20 mouse cellular contexts compared by ENCODE assay signal in genomic region chr13:30833476-30834149, GRCm38 (mm10).
A peak's percentile ranks its signal among the peaks of the same experiment; 100 is the strongest.
DNase-seq lines count a peak whose midpoint lies in the region; ATAC-seq and TF ChIP-seq lines count a peak whose summit lies in the region.
"Had no signal": no experiment of that assay in that cellular context is flagged by ENCODE, and none has a peak within 500 bp of the region (broad histone marks: within the 10 kb centered on the region; RNA-seq: fewer than 3 reads in every experiment).

No protein-coding gene starts in this region.

- H3K4me2 ChIP-seq in limb, embryonic 11.5 days (ENCODE audit: low read depth, severe bottlenecking), result no peak overlapping the region
- H3K4me2 ChIP-seq: embryonic facial prominence, embryonic 15.5 days; limb, embryonic 15.5 days; neural tube, embryonic 12.5 days had no signal

- H3K9me3 ChIP-seq in limb, embryonic 11.5 days (ENCODE audit: control insufficient read depth, low read length), result no peaks in the 10 kb centered on the region
- no peaks in the 10 kb centered on the region for H3K9me3 ChIP-seq in limb, embryonic 10.5 days (replicated peaks)
- H3K9me3 ChIP-seq in ES-E14 (ENCODE audit: control insufficient read depth, insufficient read depth, low read depth, low read length), result no peaks in the 10 kb centered on the region
- H3K9me3 ChIP-seq: embryonic facial prominence, embryonic 15.5 days; limb, embryonic 15.5 days; neural tube, embryonic 12.5 days had no signal

- no peak overlapping the region for H3K9ac ChIP-seq in limb, embryonic 11.5 days (ENCODE audit: low read length)
- no peak overlapping the region for H3K9ac ChIP-seq in ES-E14 (ENCODE audit: insufficient read depth, low read depth, low read length, poor library complexity, severe bottlenecking)
- H3K9ac ChIP-seq: embryonic facial prominence, embryonic 15.5 days; limb, embryonic 15.5 days; neural tube, embryonic 12.5 days had no signal

- in situ Hi-C loops in ES-E14 (cut with MboI; ENCODE audit: low sequenced_read_pairs in 2 of 2, unreplicated experiment in 2 of 2), result no loop called here

- no peaks in the 10 kb centered on the region for H3K36me3 ChIP-seq in limb, embryonic 11.5 days (ENCODE audit: control insufficient read depth, insufficient read depth, low read length)
- H3K36me3 ChIP-seq in limb, embryonic 10.5 days, result no peaks in the 10 kb centered on the region
- H3K36me3 ChIP-seq in ES-E14 (ENCODE audit: control insufficient read depth, insufficient read depth, low read length, poor library complexity, severe bottlenecking) (no peaks in the 10 kb centered on the region; the same call in 1 of the 2 replicates), macrophage (ENCODE audit: inconsistent target) (0 out of 2 replicates have a peak, but pooled peaks cover 1% of the 10 kb centered on the region)
- H3K36me3 ChIP-seq: embryonic facial prominence, embryonic 15.5 days; limb, embryonic 15.5 days; neural tube, embryonic 12.5 days had no signal

- no peaks in the 10 kb centered on the region for H3K4me1 ChIP-seq in limb, embryonic 11.5 days (ENCODE audit: control insufficient read depth, insufficient read depth, low read length)
- peaks cover 6% of the 10 kb centered on the region for H3K4me1 ChIP-seq in limb, embryonic 10.5 days
- H3K4me1 ChIP-seq in ES-E14 (ENCODE audit: control insufficient read depth in 2 of 2, insufficient read depth in 2 of 2, low read length in 2 of 2, poor library complexity in 1 of 2), result no peaks in the 10 kb centered on the region
- H3K4me1 ChIP-seq: embryonic facial prominence, embryonic 15.5 days; limb, embryonic 15.5 days; neural tube, embryonic 12.5 days had no signal

- ATAC-seq in limb, embryonic 11.5 days (ENCODE audit: insufficient number of reproducible peaks, low FRiP score, low TSS enrichment, low read depth), result no peak
- ATAC-seq: hindbrain, postnatal 0 days; midbrain, embryonic 16.5 days had no signal

- no peak overlapping the region for H3K27ac ChIP-seq in limb, embryonic 11.5 days (replicated peaks; ENCODE audit: low read depth, low read length)
- no peak overlapping the region for H3K27ac ChIP-seq in limb, embryonic 10.5 days
- H3K27ac ChIP-seq in ES-E14 (ENCODE audit: insufficient read depth, low read depth, low read length, poor library complexity, severe bottlenecking) (no peak overlapping the region), macrophage (0 out of 2 replicates have a peak overlapping the region, but pooled peaks have one; percentile 17)
- H3K27ac ChIP-seq: embryonic facial prominence, embryonic 15.5 days; heart, adult 2 months; hindbrain, postnatal 0 days; limb, embryonic 15.5 days; neural tube, embryonic 12.5 days had no signal

- H3K79me2 ChIP-seq in macrophage (ENCODE audit: inconsistent target), result no peaks in the 10 kb centered on the region

- H3K4me3 ChIP-seq in limb, embryonic 11.5 days (ENCODE audit: low read depth, low read length), result no peak overlapping the region
- no peak overlapping the region for H3K4me3 ChIP-seq in limb, embryonic 10.5 days
- no peak overlapping the region for H3K4me3 ChIP-seq in ES-E14 (ENCODE audit: insufficient read depth in 1 of 2, low read depth in 1 of 2, low read length in 2 of 2, poor library complexity in 1 of 2, severe bottlenecking in 1 of 2)
- no peak overlapping the region for H3K4me3 ChIP-seq in macrophage (ENCODE audit: inconsistent target)
- H3K4me3 ChIP-seq: embryonic facial prominence, embryonic 15.5 days; heart, adult 2 months; limb, embryonic 15.5 days; neural tube, embryonic 12.5 days had no signal

- WGBS in limb, embryonic 11.5 days, result 85% methylated on average over 6 of the region's 6 CpGs
- 83% methylated on average over 6 of the region's 6 CpGs for WGBS in limb, embryonic 10.5 days
- 11% methylated on average over 6 of the region's 6 CpGs for WGBS in macrophage (ENCODE audit: missing documents)

- H3K27me3 ChIP-seq in limb, embryonic 11.5 days (ENCODE audit: control insufficient read depth, insufficient read depth, low read length), result no peaks in the 10 kb centered on the region
- no peaks in the 10 kb centered on the region for H3K27me3 ChIP-seq in limb, embryonic 10.5 days (ENCODE audit: low read depth, poor library complexity, severe bottlenecking)
- H3K27me3 ChIP-seq: embryonic facial prominence, embryonic 15.5 days; limb, embryonic 15.5 days; neural tube, embryonic 12.5 days had no signal

- DNase-seq in limb, embryonic 11.5 days (ENCODE audit: low spot score), result peak; percentile 17
- DNase-seq in limb, embryonic 10.5 days (ENCODE audit: low spot score), result no peak
- no peak for DNase-seq in ES-E14 (ENCODE audit: low read depth, low spot score)
- DNase-seq in thymus, postnatal 25 days, result peak; percentile 46
- DNase-seq in heart, adult 9 months (ENCODE audit: low spot score in 2 of 2), result no peak
- DNase-seq in cerebellum, adult 9-10 months, result no peak
- no peak for DNase-seq in ovary, postnatal 36 days (ENCODE audit: low spot score)
- DNase-seq: cerebellum, adult 11-12 months; heart, postnatal 14 days; kidney, adult 9 months; lung, adult 2 months; lung, postnatal 4 days; right cerebral cortex, postnatal 4 days had no signal

TF ChIP-seq in ES-E14, 5 proteins besides CTCF, POLR2A, EP300 and RAD21:
- TF ChIP-seq MAFK (IDR thresholded peaks at IDR 0.05; ENCODE audit: insufficient read depth, low read depth, low read length), result no peak
- no peak for TF ChIP-seq CHD2 (IDR thresholded peaks at IDR 0.05; ENCODE audit: low read depth, low read length)
- peak; percentile 21; the same call in 1 of the 2 replicates for TF ChIP-seq ZNF384 (IDR thresholded peaks at IDR 0.05; ENCODE audit: low read depth, low read length)
TF ChIP-seq in ES-E14: peak in this region for 1.

Comparison
In these comparisons a context has a peak if more than half of its experiments do, and no peak if none do; other contexts are left out.
1. DNase-seq: peak in limb, embryonic 11.5 days (single experiment) and thymus, postnatal 25 days (single experiment); none in limb, embryonic 10.5 days (single experiment), ES-E14 (single experiment), heart, adult 9 months (0 of 2), cerebellum, adult 9-10 months (single experiment) and ovary, postnatal 36 days (single experiment).